Mouse (Mus musculus) kidney, adult 2 months (tissue): ENCODE measurements around the gene Slco2b1.

Experiments used
- CTCF ChIP-seq: fragments of 200-500 bp; conservative IDR thresholded peaks from 2 replicates; pipeline ENCODE4 v1.5.1; 2011; ENCODE audit warnings: low read depth, mild to moderate bottlenecking, control low read depth, low read length, moderate library complexity, mixed read lengths; ENCODE audit not compliant: insufficient read depth, insufficient read length
- POLR2A ChIP-seq: fragments of 200-500 bp; IDR thresholded peaks from one replicate; pipeline ENCODE4 v1.6.1; 2011; ENCODE audit warnings: low read depth, low read length, control low read depth

GRCm38 (mm10) chr7:99674890-99675289 lies 36.2 kb downstream of the Slco2b1 start:
- TF ChIP-seq CTCF (no peak), POLR2A (no peak)
